Mouse (Mus musculus): ENCODE results near the gene Strip2.

- TF ChIP-seq CTCF (IDR thresholded peaks at IDR 0.05; ENCODE audit: low read depth, low read length), result no peak
- no peak for TF ChIP-seq GATA1 (IDR thresholded peaks at IDR 0.05; ENCODE audit: borderline replicate concordance, low read length)
- no peak for TF ChIP-seq POLR2AphosphoS5 (IDR thresholded peaks at IDR 0.05; ENCODE audit: insufficient replicate concordance, low read depth, low read length)
- TF ChIP-seq TAL1 (conservative IDR thresholded peaks at IDR 0.05; ENCODE audit: low read depth, low read length), result no peak
Measured at GRCm38 (mm10) chr6:29880796-29881195, 36.0 kb upstream of the Strip2 start.

All from G1E (cell line).